Mouse (Mus musculus): ENCODE results near the gene Rasl11a. TPM values are rescaled to one million over a fixed set of nuclear protein-coding genes. Genes with fewer than 3 reads are reported as not detected.

Rasl11a gene
- polyA plus RNA-seq (2016; fragmentation: Nextera tagmentation; extraction: Ambion mirVana): 33.3 and 34.6 TPM in 2 replicates

DNA sequence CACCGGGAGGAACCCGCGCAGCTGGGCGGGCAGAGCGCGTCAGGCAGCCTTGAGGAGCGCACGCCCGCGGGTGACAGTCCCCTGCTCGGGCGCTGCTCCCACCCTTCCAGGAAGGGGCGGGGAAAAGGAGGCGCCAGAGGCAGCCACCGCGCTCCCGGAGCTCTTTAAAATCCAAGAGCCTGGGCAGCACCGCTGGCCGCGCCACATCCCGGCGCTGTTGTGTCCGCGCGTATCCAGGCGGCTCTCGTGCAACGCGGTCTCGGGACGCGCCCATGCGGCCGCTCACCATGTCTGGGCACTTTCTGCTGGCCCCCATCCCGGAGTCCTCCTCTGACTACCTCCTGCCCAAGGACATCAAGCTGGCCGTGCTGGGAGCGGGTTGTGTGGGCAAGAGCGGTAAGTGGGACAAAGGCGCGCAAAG, at the start of gene Rasl11a:
Gene Rasl11a (plus strand): TSS at position 127 of the 421 bp plus-strand sequence.
- Histone ChIP-seq H3K27me3 (replicated peaks; ENCODE audit: low read depth, poor library complexity, severe bottlenecking) (no peaks in the 10 kb centered on the region), H3K4me1 (peaks cover 27% of the 10 kb centered on the region), H3K27ac (replicated peaks) (peak within 1 kb of the TSS; percentile 91), H3K9me3 (no peaks in the 10 kb centered on the region), H3K36me3 (replicated peaks) (peaks cover 21% of the 10 kb centered on the region), H3K4me3 (peak within 1 kb of the TSS; percentile 80)
- DNase-seq (ENCODE audit: low spot score): peak; percentile 92
- under 1% methylated on average over 40 of the region's 40 CpGs for WGBS

DNA sequence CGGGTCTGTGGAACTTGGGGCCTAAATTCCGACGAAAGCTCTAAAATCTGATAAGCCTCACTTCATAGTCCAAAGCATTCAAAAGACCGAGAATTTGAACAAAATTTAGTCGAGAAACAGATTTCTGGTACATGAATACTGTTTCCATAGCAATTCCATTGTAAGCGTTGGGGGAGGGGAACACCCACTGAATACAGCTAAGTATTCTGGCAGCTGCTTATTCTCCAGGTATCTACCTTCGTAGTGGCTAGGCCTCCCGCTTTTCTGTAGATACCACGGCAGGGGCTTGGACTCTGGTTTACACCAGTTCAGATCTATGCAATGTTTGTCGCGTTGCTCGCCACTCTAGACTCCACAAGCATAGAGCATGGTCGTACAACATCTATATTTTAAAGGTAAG, 49.1 kb upstream of the Rasl11a start:
- WGBS: 76% methylated on average over 13 of the region's 13 CpGs
- Histone ChIP-seq H3K4me3 (no peak overlapping the region), H3K4me1 (peaks cover 38% of the 10 kb centered on the region), H3K9me3 (no peaks in the 10 kb centered on the region), H3K27me3 (replicated peaks; ENCODE audit: low read depth, poor library complexity, severe bottlenecking) (no peaks in the 10 kb centered on the region), H3K27ac (replicated peaks) (no peak overlapping the region), H3K36me3 (replicated peaks) (no peaks in the 10 kb centered on the region)
- no peak for DNase-seq (ENCODE audit: low spot score)

DNA sequence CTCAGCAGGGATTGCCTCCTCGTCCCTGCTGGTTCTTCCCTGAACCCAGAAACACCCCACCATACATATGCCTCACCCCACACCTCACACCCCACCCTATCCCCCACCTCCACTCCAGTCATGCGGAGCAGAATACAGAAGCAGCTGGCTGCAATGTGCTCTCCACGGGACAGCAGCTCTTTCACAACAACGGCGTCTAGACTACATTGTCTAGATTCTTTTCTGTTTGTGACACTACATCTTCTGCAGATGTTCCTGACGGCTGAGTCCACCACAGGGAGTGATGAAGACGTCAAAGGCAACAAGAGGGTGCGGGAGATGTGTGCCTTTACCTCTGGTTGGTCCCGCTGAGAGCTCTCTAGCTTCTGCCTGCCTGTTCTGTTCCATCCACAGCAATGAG, 46.8 kb upstream of the Rasl11a start:
- DNase-seq (ENCODE audit: low spot score): no peak

DNA sequence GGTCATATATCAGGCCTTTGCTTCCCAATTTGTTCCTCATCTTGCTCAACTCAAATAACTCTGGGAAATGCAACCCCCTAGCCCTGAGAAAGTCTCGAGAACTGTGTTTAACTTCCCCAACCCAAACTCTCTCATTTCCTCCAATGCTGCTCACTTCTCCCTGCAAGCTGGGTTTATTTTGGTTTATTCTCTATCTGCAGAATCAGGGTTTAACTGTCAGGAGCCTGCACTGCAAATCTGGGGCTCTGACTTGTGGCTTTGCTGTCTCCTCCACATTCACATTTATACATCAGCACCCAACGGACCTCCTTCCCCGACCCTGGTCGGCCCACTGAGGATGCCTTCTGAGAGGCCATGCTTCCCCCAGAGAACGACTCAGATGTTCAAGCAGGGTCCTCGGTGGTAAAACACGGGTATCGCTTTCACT, 38.9 kb upstream of the Rasl11a start:
- Histone ChIP-seq H3K9me3 (0 out of 2 replicates have a peak, but pooled peaks cover 4% of the 10 kb centered on the region), H3K4me3 (no peak overlapping the region), H3K27me3 (replicated peaks; ENCODE audit: low read depth, poor library complexity, severe bottlenecking) (no peaks in the 10 kb centered on the region), H3K4me1 (no peaks in the 10 kb centered on the region), H3K27ac (replicated peaks) (no peak overlapping the region), H3K36me3 (replicated peaks) (no peaks in the 10 kb centered on the region)
- WGBS: 78% methylated on average over 8 of the region's 8 CpGs
- DNase-seq (ENCODE audit: low spot score): no peak

More for the DNA sequence above, 46.8 kb upstream of the Rasl11a start:
- H3K9me3 ChIP-seq: 0 out of 2 replicates have a peak, but pooled peaks cover 4% of the 10 kb centered on the region
- no peaks in the 10 kb centered on the region for H3K27me3 ChIP-seq (replicated peaks; ENCODE audit: low read depth, poor library complexity, severe bottlenecking)
- 65% methylated on average over 9 of the region's 9 CpGs for WGBS
- H3K4me1 ChIP-seq: peaks cover 16% of the 10 kb centered on the region
- no peaks in the 10 kb centered on the region for H3K36me3 ChIP-seq (replicated peaks)
- H3K27ac ChIP-seq (replicated peaks): no peak overlapping the region
- H3K4me3 ChIP-seq: no peak overlapping the region

DNA sequence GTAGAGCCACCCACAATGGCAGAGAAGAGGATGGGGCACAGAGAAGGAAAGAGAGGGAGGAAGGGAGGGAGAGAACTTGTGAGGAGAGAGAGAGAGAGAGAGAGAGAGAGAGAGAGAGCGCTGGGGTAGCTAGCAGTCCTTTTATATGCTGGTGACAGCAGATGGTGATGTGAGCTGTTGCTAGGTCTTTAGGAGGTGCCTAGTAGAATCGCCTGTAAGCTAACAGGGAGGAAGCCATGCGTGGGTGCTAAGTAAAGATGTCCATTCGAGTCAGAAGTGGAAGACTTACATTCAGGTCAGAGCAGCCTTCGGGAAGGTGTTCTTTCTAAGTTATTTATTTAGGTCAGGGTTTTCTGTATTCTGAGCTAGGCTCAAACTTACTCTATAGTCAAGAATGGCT, 34.9 kb upstream of the Rasl11a start:
- H3K27ac ChIP-seq (replicated peaks): no peak overlapping the region
- WGBS: 78% methylated on average over 5 of the region's 5 CpGs
- no peaks in the 10 kb centered on the region for H3K4me1 ChIP-seq
- H3K27me3 ChIP-seq (replicated peaks; ENCODE audit: low read depth, poor library complexity, severe bottlenecking): no peaks in the 10 kb centered on the region
- H3K36me3 ChIP-seq (replicated peaks): no peaks in the 10 kb centered on the region
- peaks cover 2% of the 10 kb centered on the region; the same call in 1 of the 2 replicates for H3K9me3 ChIP-seq
- no peak for DNase-seq (ENCODE audit: low spot score)
- no peak overlapping the region for H3K4me3 ChIP-seq

DNA sequence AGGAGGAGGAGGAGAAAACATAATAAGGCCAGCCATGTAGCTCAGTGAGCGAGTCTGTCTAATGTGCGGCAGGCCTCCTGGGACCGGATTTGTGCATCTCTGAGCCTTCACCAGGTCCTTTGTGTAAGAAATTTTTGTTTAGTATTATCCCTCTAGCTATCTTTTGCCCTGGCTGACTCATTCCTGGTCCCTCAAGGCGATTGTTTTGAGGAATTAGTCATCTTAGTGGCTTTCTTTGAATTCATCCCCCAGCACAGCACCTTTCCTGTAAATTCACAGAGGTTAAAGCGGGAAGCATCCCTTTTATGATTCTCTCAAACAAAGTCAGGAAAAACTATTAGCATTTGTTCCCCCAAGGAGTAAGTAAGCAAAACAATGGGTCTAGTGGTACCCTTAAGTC, 32.0 kb upstream of the Rasl11a start:
- no peaks in the 10 kb centered on the region for H3K4me1 ChIP-seq
- no peaks in the 10 kb centered on the region for H3K27me3 ChIP-seq (replicated peaks; ENCODE audit: low read depth, poor library complexity, severe bottlenecking)
- no peak overlapping the region for H3K27ac ChIP-seq (replicated peaks)
- peaks cover 2% of the 10 kb centered on the region; the same call in 1 of the 2 replicates for H3K9me3 ChIP-seq
- no peak for DNase-seq (ENCODE audit: low spot score)
- WGBS: 92% methylated on average over 5 of the region's 5 CpGs
- no peak overlapping the region for H3K4me3 ChIP-seq
- no peaks in the 10 kb centered on the region for H3K36me3 ChIP-seq (replicated peaks)

DNA sequence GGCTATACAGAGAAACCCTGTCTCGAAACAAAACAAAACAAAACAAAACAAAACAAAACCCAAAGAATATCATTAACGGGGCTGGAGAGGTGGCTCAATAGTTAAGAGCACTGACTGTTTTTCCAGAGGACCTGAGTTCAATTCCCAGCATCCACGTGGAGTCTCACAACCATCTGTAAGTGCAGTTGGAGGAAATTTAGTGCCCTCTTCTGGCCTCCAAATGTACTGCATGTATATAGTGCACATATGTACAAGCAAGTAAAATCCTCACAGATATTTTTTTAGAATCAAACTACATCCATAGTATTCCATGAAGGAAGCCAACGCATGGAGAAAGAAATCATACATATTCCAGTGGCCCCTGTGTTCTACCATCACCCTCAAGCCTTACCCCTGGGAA, 31.4 kb upstream of the Rasl11a start:
- Histone ChIP-seq H3K4me3 (no peak overlapping the region), H3K36me3 (replicated peaks) (no peaks in the 10 kb centered on the region), H3K4me1 (no peaks in the 10 kb centered on the region), H3K27me3 (replicated peaks; ENCODE audit: low read depth, poor library complexity, severe bottlenecking) (no peaks in the 10 kb centered on the region), H3K27ac (replicated peaks) (no peak overlapping the region), H3K9me3 (peaks cover 2% of the 10 kb centered on the region; the same call in 1 of the 2 replicates)
- 86% methylated on average over 4 of the region's 4 CpGs for WGBS
- DNase-seq (ENCODE audit: low spot score): no peak

DNA sequence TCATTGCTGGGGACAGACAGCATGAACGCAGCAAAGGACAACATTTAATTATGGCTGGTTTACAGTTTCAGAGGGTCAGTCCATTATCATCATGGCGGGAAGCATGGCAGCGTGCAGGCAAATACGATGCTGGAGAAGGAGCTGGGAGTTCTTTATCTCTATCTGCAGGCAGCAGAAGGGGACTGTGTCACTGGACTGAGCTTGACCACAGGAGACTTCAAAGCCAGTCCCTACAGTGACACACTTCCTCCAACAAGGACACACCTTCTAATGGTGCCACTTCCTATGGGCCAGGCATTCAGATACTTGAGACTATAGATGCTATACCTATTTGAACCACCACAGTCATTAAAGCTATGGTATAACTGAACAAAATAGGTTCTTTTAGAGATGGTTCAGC, 29.5 kb upstream of the Rasl11a start:
- H3K27ac ChIP-seq (replicated peaks): no peak overlapping the region
- peaks cover 2% of the 10 kb centered on the region; the same call in 1 of the 2 replicates for H3K9me3 ChIP-seq
- H3K4me3 ChIP-seq: no peak overlapping the region
- H3K4me1 ChIP-seq: no peaks in the 10 kb centered on the region
- WGBS: 78% methylated on average over 4 of the region's 4 CpGs
- H3K27me3 ChIP-seq (replicated peaks; ENCODE audit: low read depth, poor library complexity, severe bottlenecking): no peaks in the 10 kb centered on the region
- H3K36me3 ChIP-seq (replicated peaks): no peaks in the 10 kb centered on the region
- no peak for DNase-seq (ENCODE audit: low spot score)

DNA sequence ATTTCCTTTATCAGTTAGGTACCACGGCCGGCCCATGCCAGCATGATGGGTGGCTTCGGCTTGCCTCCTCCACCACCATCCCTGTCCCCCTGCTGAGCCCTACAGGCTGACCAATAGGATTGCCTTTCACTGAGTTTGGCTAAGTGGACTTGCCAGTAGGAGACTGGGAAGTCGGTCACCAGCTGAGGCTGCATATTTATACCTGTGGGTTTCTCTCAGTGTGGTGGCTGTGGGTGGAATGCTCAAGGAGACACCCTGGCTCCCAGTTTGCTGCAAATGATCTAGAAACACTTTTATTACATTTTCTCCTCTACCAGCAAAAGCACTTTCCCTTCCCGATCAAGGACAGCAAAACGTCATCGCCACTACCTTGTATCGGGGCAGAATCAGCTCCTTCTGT, 27.3 kb upstream of the Rasl11a start:
- Histone ChIP-seq H3K4me3 (no peak overlapping the region), H3K4me1 (no peaks in the 10 kb centered on the region), H3K27ac (replicated peaks) (no peak overlapping the region), H3K9me3 (peaks cover 2% of the 10 kb centered on the region; the same call in 1 of the 2 replicates), H3K27me3 (replicated peaks; ENCODE audit: low read depth, poor library complexity, severe bottlenecking) (no peaks in the 10 kb centered on the region), H3K36me3 (replicated peaks) (no peaks in the 10 kb centered on the region)
- DNase-seq (ENCODE audit: low spot score): no peak
- WGBS: 88% methylated on average over 8 of the region's 8 CpGs

DNA sequence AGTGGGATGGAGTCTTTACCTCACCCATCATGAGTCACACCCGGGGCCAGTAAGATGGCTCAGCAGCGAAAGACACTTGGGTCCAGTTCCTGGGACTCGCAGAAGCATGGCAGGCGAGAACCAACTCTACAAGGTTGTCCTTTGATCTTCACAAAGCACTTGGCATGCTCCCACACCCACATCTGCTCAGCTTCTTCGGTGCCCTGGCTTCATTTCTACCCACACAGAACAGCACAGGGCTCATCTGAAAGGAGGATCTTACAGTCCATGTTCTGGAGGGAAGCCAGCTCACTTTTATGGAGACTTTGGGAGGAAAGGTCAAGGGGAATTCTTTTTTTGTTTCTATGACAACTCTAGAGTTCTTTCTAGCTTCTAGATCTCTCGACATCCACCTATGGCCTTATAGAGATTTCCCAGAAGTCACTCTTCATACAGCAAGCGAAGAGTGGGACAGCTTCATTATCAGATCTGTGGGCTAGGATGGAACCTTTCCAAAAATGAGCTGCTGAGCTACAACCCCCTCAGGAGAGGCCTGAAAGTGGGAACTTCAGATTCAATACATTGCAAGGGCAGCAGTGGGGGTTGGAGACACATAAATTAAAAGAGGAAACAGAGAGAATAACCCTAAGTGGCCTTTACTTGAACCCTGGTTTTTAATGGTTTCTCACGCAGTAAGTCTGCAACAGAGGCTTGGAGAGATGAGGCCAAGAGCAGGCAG, 25.8 kb upstream of the Rasl11a start:
- DNase-seq (ENCODE audit: low spot score): no peak
- 89% methylated on average over 8 of the region's 8 CpGs for WGBS
- no peaks in the 10 kb centered on the region for H3K27me3 ChIP-seq (replicated peaks; ENCODE audit: low read depth, poor library complexity, severe bottlenecking)
- no peaks in the 10 kb centered on the region for H3K9me3 ChIP-seq
- no peaks in the 10 kb centered on the region for H3K4me1 ChIP-seq
- H3K27ac ChIP-seq (replicated peaks): no peak overlapping the region
- H3K36me3 ChIP-seq (replicated peaks): no peaks in the 10 kb centered on the region
- H3K4me3 ChIP-seq: no peak overlapping the region

DNA sequence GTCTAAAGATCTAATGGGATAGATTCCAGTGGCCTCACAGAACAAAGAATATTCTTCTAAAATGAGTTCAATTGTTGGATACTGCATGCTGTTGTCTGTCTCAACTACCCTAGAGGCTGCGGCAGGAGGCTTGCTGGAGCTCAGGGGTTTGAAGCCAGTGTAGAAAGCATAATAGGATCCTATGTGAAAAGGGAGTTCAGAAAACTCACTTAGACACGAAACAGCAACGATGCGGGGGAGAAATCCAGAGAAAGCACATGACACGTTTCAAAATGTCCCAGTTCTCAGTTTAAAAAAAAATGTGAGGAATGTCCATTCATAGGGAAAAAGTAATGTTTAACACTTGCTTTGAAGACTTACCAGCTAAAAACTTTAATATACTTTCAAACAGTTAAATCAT, 21.9 kb upstream of the Rasl11a start:
- no peaks in the 10 kb centered on the region for H3K36me3 ChIP-seq (replicated peaks)
- H3K4me3 ChIP-seq: no peak overlapping the region
- no peak for DNase-seq (ENCODE audit: low spot score)
- no peaks in the 10 kb centered on the region for H3K27me3 ChIP-seq (replicated peaks; ENCODE audit: low read depth, poor library complexity, severe bottlenecking)
- H3K9me3 ChIP-seq: no peaks in the 10 kb centered on the region
- peaks cover 6% of the 10 kb centered on the region for H3K4me1 ChIP-seq
- 88% methylated on average over 5 of the region's 5 CpGs for WGBS
- H3K27ac ChIP-seq (replicated peaks): no peak overlapping the region

DNA sequence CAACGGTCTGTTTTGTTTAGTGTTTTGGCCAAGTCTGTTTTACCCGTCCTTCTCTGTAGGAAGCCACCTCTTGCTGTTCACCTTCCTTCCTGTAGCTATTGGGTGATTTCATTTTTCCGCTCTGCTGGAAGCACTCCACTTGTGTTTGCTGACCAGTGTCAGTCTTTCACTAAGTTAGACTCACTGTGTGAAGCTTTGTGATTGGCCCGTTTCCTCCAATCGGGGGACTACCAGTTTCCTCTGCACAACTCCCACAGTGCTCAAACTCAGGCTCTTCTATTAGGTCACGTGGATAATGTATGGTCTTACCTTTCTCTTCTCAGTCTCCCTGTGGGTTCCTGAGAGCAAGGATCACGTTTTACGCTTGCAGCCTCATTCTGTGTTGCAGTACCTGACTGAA, 15.3 kb upstream of the Rasl11a start:
- Histone ChIP-seq H3K4me3 (no peak overlapping the region), H3K36me3 (replicated peaks) (peaks cover 6% of the 10 kb centered on the region), H3K4me1 (peaks cover 17% of the 10 kb centered on the region), H3K27me3 (replicated peaks; ENCODE audit: low read depth, poor library complexity, severe bottlenecking) (no peaks in the 10 kb centered on the region), H3K9me3 (no peaks in the 10 kb centered on the region), H3K27ac (replicated peaks) (no peak overlapping the region)
- WGBS: 53% methylated on average over 8 of the region's 8 CpGs
- no peak for DNase-seq (ENCODE audit: low spot score)

DNA sequence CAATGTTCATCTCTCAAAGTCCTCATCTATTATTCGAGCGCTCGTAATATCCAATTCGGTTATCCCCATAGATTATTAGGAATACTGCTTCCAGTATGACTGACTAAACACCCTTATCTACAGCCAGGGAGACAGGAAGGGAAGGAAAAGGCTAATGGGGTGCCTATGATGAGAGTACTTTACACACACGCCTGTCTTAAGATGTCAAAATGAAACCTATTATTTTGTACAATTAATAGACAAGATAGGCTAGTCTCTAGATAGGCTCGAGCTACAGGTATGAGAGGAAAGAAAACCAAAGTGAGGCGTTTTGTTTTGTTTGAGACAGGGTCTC, 12.5 kb upstream of the Rasl11a start:
- Histone ChIP-seq H3K4me1 (peaks cover 13% of the 10 kb centered on the region), H3K36me3 (replicated peaks) (peaks cover 35% of the 10 kb centered on the region), H3K27ac (replicated peaks) (peak overlapping the region; percentile 99), H3K27me3 (replicated peaks; ENCODE audit: low read depth, poor library complexity, severe bottlenecking) (no peaks in the 10 kb centered on the region), H3K9me3 (no peaks in the 10 kb centered on the region), H3K4me3 (peak overlapping the region; percentile 99)
- WGBS: 56% methylated on average over 7 of the region's 7 CpGs
- DNase-seq (ENCODE audit: low spot score): no peak
